Mouse (Mus musculus) thymus, postnatal 36 days (tissue): Measurements from ENCODE around the gene Atp6v0b.

Source experiments
- DNase-seq, 2 experiments: peaks; one replicate each; pipeline ENCODE4 v3.0.0; 2022; ENCODE audit warnings: mixed read lengths in 2 of 2

The Atp6v0b gene

GRCm38 (mm10) chr4:117887133-117887532, at the start of gene Atp6v0b:
Gene Atp6v0b (minus strand): TSS chr4:117887333.
- DNase-seq = peak; percentile 90 to 93

DNA sequence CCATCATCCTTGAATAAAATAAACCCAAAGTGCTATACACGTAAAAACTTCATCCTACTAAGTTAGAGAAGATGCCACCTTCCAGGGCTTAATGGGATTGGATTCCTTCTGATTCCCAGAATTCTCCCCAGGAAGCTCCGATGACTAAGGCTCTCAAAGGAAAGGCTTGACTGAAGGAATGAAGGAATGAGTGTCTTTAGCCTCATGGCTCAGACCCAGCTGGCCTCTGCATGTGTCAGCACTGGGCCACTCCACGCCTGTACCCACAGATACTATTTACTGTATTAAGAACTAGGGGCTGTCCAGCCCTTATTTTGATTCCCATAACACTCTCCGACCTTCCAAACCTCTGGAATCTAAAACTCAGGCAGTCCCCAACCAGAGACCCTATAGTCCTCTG, 46.9 kb upstream of the Atp6v0b start:
- DNase-seq = no peak

DNA sequence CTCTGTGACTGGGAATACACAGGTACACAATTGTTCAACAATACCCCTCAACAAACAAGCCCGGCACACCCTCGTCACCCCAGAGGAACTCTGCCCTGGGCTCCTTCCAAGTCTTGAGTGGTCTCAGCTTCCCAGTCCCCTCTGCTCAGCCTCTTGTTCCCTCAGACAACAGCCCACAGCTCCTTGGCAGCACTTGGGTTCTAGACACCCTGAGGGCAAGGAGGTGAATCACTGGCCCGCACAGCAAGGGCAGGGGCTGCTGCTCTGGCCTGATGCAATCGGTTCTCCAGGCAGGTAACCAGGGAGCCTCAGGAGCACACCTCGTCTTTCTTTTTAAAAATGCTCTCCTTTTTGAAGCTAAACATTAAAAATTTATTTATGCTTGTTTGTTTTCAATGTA, 46.1 kb upstream of the Atp6v0b start:
- no peak for DNase-seq

GRCm38 (mm10) chr4:117929391-117929881, 42.3 kb upstream of the Atp6v0b start, which contains the start of gene Artn:
Gene Artn (minus strand): TSS chr4:117929763.
- DNase-seq = peak in 1 of 2 experiments; percentile 12

DNA sequence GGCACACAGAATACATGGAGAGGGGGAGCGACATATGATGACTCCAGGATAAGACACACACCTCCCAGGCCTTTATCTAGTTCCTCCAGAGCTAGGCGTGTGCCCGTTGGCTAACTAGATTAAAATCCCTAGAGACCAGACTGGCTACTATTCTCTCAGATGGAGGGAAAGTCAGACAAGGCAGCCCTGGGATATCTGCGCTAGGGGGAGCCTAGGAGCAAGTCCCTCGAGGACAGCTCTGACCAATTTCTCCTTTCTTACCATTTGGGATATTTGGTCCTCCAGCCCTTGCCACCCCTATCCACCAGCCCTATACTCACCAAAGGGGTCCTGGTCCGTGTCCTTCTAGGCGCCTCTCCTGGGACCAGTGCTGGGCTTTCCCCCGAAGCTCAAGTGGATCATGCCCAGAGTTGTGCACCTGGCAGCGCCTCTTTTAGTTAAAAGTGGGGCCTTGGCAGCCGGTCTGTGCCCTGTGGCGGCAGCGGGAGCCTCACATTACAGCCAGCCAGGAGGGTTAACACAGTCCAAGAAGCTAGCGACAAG, 41.6 kb upstream of the Atp6v0b start:
- no peak for DNase-seq

- peak; percentile 18 to 24 for DNase-seq
Observed at GRCm38 (mm10) chr4:117928234-117928633, 41.1 kb upstream of the Atp6v0b start.

GRCm38 (mm10) chr4:117926545-117927482, 39.7 kb upstream of the Atp6v0b start:
- peak; percentile 17 to 29 for DNase-seq

DNA sequence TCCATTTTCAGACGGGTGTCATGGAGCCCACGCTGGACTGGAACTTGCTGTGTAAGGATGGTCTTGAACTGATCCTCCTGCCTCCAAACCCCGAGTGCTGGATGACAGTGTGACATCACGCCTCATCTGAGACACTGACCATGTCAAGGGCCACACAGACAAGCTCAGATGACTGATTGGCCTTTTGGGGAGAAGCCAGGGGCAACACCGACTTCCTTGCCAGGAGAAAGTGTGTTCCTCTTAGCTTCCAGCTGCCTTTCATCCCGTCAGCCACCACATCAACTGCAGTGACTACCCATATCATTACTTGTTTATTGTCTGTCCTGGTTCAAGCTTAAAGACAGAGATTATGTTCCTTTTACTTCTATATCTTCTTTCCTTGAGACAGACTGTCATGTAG, 37.8 kb upstream of the Atp6v0b start:
- DNase-seq = no peak

GRCm38 (mm10) chr4:117923450-117923849, 36.3 kb upstream of the Atp6v0b start:
- no peak for DNase-seq

GRCm38 (mm10) chr4:117921358-117921757, 34.2 kb upstream of the Atp6v0b start:
- no peak for DNase-seq

DNA sequence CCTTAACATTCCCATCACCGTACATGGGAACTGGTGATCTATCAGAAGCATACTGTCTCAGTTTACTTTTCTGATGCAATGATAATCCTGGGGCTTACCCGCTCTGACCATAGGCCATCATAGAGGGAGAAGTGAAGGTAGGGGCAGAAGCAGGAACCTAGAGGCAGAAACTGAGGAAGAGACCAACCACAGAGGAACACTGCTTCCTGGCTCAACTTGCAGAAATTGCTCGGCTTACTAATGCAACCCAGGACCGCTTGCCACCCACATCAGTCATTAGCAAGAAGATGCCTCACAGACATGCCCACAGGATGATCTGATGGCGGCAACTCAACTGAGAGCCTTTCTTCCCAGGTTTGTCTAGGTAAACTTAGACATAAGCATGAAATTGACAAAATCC, 31.6 kb upstream of the Atp6v0b start:
- DNase-seq = no peak

DNA sequence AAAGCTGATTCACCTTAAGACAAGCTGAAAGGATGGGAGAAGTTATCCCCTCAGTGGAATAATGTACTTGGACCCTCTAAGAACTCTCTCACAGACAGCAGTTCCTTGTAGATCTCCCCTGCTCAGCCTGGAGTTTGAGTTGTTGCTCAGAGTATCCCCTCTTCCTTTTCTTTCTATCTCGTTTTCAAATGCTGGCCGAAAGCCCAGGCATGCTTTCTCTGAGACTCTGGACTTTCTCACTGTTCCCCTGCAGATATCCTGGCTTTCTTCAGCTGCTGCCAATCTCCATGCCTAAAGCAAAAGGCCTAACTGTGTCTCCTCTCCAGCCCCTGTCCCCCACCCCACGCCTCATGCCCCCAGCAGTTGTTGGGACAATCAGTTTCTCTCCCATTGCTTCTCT, 31.1 kb upstream of the Atp6v0b start:
- DNase-seq = no peak

GRCm38 (mm10) chr4:117917847-117918246, 30.7 kb upstream of the Atp6v0b start:
- no peak for DNase-seq

GRCm38 (mm10) chr4:117917402-117917801, 30.3 kb upstream of the Atp6v0b start:
- DNase-seq = no peak

DNA sequence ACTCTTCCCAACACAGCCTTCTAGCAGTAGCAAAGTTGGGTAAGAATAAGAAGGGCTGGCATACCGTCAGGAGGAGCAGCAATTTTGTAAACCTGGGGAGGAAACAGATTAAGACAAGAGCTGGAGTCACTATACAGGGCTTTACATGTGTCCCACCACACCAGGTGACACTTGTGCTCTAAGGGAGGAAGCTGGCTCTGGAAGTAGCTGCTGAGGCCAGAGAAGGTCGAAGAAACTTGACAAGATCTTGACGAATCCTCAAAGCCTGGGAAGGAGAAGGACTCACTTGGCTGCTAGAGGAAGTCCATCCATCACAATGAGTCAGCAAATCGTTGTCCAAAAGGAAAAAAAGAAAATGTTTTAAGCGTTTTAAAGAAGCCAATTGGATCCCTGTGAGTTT, 29.3 kb upstream of the Atp6v0b start:
- no peak for DNase-seq

GRCm38 (mm10) chr4:117915489-117916105, 28.5 kb upstream of the Atp6v0b start:
- DNase-seq = peak; percentile 16 to 20

GRCm38 (mm10) chr4:117914591-117915442, 27.7 kb upstream of the Atp6v0b start, which contains the start of gene Ipo13:
Gene Ipo13 (minus strand): TSS chr4:117914999.
- DNase-seq = peak; percentile 92 to 94

GRCm38 (mm10) chr4:117914031-117914430, 26.9 kb upstream of the Atp6v0b start:
- no peak for DNase-seq

DNA sequence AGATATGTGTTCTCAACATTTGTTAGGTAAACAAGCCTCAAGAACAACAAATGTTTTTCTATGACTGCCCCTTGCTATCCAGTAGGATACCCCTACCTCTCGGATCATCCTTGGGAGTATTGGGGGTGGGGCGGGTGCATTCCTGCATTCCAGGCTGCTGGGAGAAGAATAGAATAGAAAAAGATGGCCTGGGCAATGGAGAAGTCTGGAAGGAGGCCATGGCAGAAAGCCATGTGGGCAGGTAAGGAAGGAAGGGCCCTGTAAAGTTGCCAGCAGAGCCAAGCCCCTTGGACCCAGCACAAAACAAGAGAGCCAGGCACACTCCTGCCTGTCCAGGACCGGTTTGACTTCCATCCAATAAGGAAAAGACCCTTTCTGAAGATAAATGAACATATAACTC, 26.3 kb upstream of the Atp6v0b start:
- DNase-seq = no peak

DNA sequence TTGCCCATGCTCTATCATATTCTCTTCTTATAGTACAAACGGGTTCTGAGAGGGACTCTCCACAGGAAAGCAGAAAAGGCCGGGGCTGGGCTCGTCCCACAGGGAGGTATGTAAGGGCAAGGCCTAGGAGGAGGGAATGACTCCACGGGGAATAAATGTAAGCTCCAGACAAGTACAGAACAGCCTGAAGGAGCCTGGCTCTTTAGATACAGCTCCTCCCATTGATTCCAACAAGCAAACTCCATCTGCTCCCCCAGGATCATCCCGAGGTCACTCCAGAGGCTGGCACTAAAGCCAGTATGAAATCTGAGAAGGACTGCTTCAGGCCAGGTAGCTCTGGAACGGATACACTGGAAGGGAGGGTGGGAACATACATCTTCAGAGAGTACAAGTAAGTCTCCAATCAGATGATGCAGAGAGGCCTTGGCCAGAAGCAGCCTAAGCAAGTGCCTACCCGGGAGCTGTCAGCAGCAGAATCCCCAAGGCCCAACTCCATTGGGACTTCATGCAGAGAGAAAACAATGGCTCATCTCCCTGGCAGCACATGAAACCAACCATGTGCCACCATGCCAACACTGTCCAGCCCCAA, 25.6 kb upstream of the Atp6v0b start:
- no peak for DNase-seq

DNA sequence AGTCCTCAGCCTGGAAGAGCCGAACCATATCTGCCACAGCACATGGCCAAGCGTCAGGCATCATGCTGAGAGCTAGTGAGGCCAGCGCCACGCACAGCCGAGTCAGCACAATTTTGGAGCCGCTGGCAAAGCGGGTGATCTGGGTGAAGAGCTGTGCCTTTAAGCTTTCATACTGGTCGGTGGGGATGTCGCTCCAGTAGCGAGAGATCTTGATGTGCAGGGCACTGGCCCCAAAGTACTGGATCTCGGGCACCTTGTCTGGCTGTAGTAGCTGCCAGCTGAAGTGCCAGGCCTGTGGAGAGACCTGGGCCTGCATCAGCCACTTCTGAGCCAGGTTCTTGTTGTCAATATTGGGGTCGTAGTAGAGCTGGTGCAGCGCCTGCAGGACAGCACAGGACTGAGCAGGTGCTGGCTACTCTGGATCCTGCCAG, 25.0 kb upstream of the Atp6v0b start:
- DNase-seq = no peak

- DNase-seq = no peak
Observed at GRCm38 (mm10) chr4:117908834-117909453, 21.8 kb upstream of the Atp6v0b start.
